Mouse (Mus musculus) heart, postnatal 4 days (tissue): ENCODE measurements around the gene Glrx5. TPM values are rescaled to one million over a fixed set of nuclear protein-coding genes. Genes with fewer than 3 reads are reported as not detected.

Source experiments
- DNase-seq: peaks from one replicate; pipeline ENCODE4 v3.0.0; 2021
- total RNA-seq, 2 experiments: library from RNA; stranded (reverse); gene quantifications; 2 replicates each; pipeline ENCODE4 v1.2.3; 2021

Gene Glrx5
- total RNA-seq = 10 to 100 TPM; 81.2 to 82.0 TPM

GRCm38 (mm10) chr12:105032147-105032831, at the start of gene Glrx5:
Gene Glrx5, plus strand, starts transcription at chr12:105032688.
- peak; percentile 99 for DNase-seq

GRCm38 (mm10) chr12:104983476-104983875, 49.0 kb upstream of the Glrx5 start:
- DNase-seq = peak; percentile 28

GRCm38 (mm10) chr12:104985088-104985487, 47.4 kb upstream of the Glrx5 start:
- no peak for DNase-seq

- DNase-seq = peak; percentile 51
Observed at GRCm38 (mm10) chr12:104986001-104986400, 46.5 kb upstream of the Glrx5 start.

GRCm38 (mm10) chr12:104986781-104987180, 45.7 kb upstream of the Glrx5 start:
- no peak for DNase-seq

GRCm38 (mm10) chr12:104987936-104988335, 44.6 kb upstream of the Glrx5 start:
- no peak for DNase-seq

GRCm38 (mm10) chr12:104990741-104991454, 41.6 kb upstream of the Glrx5 start:
- DNase-seq = peak; percentile 28

GRCm38 (mm10) chr12:104992123-104992741, 40.3 kb upstream of the Glrx5 start:
- no peak for DNase-seq

GRCm38 (mm10) chr12:104992838-104993237, 39.6 kb upstream of the Glrx5 start:
- peak; percentile 65 for DNase-seq

- DNase-seq = no peak
Observed at GRCm38 (mm10) chr12:104995259-104995876, 37.1 kb upstream of the Glrx5 start.

GRCm38 (mm10) chr12:104996012-104996728, 36.3 kb upstream of the Glrx5 start:
- DNase-seq = no peak

- DNase-seq = no peak
Observed at GRCm38 (mm10) chr12:104997159-104997558, 35.3 kb upstream of the Glrx5 start.

- no peak for DNase-seq
Observed at GRCm38 (mm10) chr12:104997641-104998293, 34.7 kb upstream of the Glrx5 start.

GRCm38 (mm10) chr12:104998541-104998940, 33.9 kb upstream of the Glrx5 start:
- DNase-seq = no peak

GRCm38 (mm10) chr12:104999171-104999570, 33.3 kb upstream of the Glrx5 start:
- no peak for DNase-seq

- no peak for DNase-seq
Observed at GRCm38 (mm10) chr12:105000487-105001283, 31.8 kb upstream of the Glrx5 start.

- DNase-seq = no peak
Observed at GRCm38 (mm10) chr12:105001317-105001716, 31.2 kb upstream of the Glrx5 start.

- no peak for DNase-seq
Observed at GRCm38 (mm10) chr12:105002340-105003132, 30.0 kb upstream of the Glrx5 start.

GRCm38 (mm10) chr12:105003158-105003557, 29.3 kb upstream of the Glrx5 start:
- no peak for DNase-seq

- DNase-seq = no peak
Observed at GRCm38 (mm10) chr12:105003715-105004114, 28.8 kb upstream of the Glrx5 start.
